Mouse (Mus musculus) small intestine, adult 2 months (tissue): ENCODE measurements around the gene Tssc4. TPM values are rescaled to one million over a fixed set of nuclear protein-coding genes. Genes with fewer than 3 reads are reported as not detected.

ENCODE experiments used
- H3K27ac ChIP-seq: fragments of 200-500 bp; 2 replicates; pipeline ENCODE4 v1.5.1; 2012; ENCODE audit warnings: low read depth, low read length, control low read depth, inconsistent platforms; ENCODE audit not compliant: insufficient read depth
- H3K27me3 ChIP-seq: fragments of 200-500 bp; 2 replicates; pipeline ENCODE4 v1.6.1; 2012; ENCODE audit warnings: mild to moderate bottlenecking, moderate library complexity, low read length, inconsistent platforms; ENCODE audit not compliant: control insufficient read depth, insufficient read depth
- H3K36me3 ChIP-seq: fragments of 200-500 bp; 2 replicates; pipeline ENCODE4 v1.6.1; 2012; ENCODE audit warnings: mild to moderate bottlenecking, low read length, control low read depth, inconsistent platforms; ENCODE audit not compliant: control insufficient read depth, insufficient read depth
- H3K4me1 ChIP-seq: fragments of 200-500 bp; 2 replicates; pipeline ENCODE4 v1.6.1; 2012; ENCODE audit warnings: low read length, inconsistent platforms, mixed read lengths; ENCODE audit not compliant: control insufficient read depth, insufficient read depth, insufficient read length
- H3K4me3 ChIP-seq: fragments of 200-500 bp; 2 replicates; pipeline ENCODE4 v1.5.1; 2012; ENCODE audit warnings: low read depth, mild to moderate bottlenecking, control low read depth, inconsistent platforms, low read length, moderate library complexity
- CTCF ChIP-seq: fragments of 200-500 bp; IDR thresholded peaks from 2 replicates; pipeline ENCODE4 v1.5.1; 2012; ENCODE audit warnings: low read depth, mild to moderate bottlenecking, control low read depth, inconsistent platforms, low read length, moderate library complexity, mixed read lengths; ENCODE audit not compliant: insufficient replicate concordance, insufficient read length; ENCODE audit errors: extremely low read depth
- POLR2A ChIP-seq: fragments of 200-500 bp; IDR thresholded peaks from 2 replicates; pipeline ENCODE4 v1.6.1; 2012; ENCODE audit warnings: low read depth, mild to moderate bottlenecking, control low read depth, inconsistent platforms, low read length, moderate library complexity
- WGBS: fragments of 180-500 bp; shearing (Covaris S2); methylation state at CpG from one replicate; pipeline ENCODE4 v1.1.7; 2018; 5-methylcytosine and 5-hydroxymethylcytosine counted together
- polyA plus RNA-seq: library from polyadenylated mRNA; depleted of rRNA; stranded (reverse); fragments of >200 nt; gene quantifications from 2 replicates; pipeline ENCODE4 v1.2.3, GENCODE M21; 2012

Tssc4 gene
- polyA plus RNA-seq, 1 experiment, result 60.0 TPM

- H3K36me3 ChIP-seq, result no peaks in the 10 kb centered on the region
- 0 out of 2 replicates have a peak, but pooled peaks cover 4% of the 10 kb centered on the region for H3K27me3 ChIP-seq
- TF ChIP-seq CTCF (no peak), POLR2A (no peak)
- peaks cover 16% of the 10 kb centered on the region; the same call in 1 of the 2 replicates for H3K4me1 ChIP-seq
- no peak overlapping the region for H3K4me3 ChIP-seq
- 15% methylated on average over 11 of the region's 11 CpGs for WGBS
- H3K27ac ChIP-seq, result peak overlapping the region; percentile 67
These were observed 36.3 kb downstream of the Tssc4 start for GRCm38 (mm10) chr7:143105258-143105897.

DNA sequence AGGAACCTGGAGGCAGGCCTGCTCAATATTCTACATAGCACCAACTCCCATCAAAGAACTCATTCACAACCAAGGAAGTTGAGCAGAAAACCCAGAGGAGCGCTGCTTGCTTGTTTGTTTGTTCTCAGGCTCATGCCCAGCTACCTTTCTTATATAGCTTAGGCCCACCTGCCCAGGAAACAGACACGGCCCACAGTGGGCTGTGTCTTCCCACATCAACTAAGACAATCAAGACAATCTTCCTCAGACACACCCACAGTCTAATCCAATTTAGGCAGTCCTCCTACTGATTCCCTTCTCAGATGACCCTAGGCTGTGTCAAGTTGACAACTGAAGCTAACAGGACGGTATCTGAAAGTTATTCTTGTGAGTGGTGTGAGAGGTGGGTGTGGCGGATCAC lies 37.0 kb downstream of the Tssc4 start, which contains the start of gene Kcnq1:
Gene Kcnq1, plus strand, starts transcription at position 301 of the 400 bp plus-strand sequence.
- H3K27me3 ChIP-seq, result 0 out of 2 replicates have a peak, but pooled peaks cover 4% of the 10 kb centered on the region
- peaks cover 19% of the 10 kb centered on the region; the same call in 1 of the 2 replicates for H3K4me1 ChIP-seq
- WGBS, result 29% methylated on average over 4 of the region's 4 CpGs
- peak within 1 kb of the TSS; percentile 67 for H3K27ac ChIP-seq
- no peak for TF ChIP-seq POLR2A
- TF ChIP-seq CTCF, result no peak
- H3K4me3 ChIP-seq, result peak within 1 kb of the TSS; percentile 93
- no peaks in the 10 kb centered on the region for H3K36me3 ChIP-seq

- Histone ChIP-seq H3K36me3 (no peaks in the 10 kb centered on the region), H3K4me3 (peak overlapping the region; percentile 93), H3K27ac (peak overlapping the region; percentile 67), H3K4me1 (peaks cover 20% of the 10 kb centered on the region; the same call in 1 of the 2 replicates), H3K27me3 (0 out of 2 replicates have a peak, but pooled peaks cover 4% of the 10 kb centered on the region)
- WGBS, result 3% methylated on average over 57 of the region's 57 CpGs
- no peak for TF ChIP-seq POLR2A
- TF ChIP-seq CTCF, result 0 out of 2 replicates have a peak, but pooled peaks have one; percentile 23
These were observed 37.8 kb downstream of the Tssc4 start for GRCm38 (mm10) chr7:143106672-143107465.

DNA sequence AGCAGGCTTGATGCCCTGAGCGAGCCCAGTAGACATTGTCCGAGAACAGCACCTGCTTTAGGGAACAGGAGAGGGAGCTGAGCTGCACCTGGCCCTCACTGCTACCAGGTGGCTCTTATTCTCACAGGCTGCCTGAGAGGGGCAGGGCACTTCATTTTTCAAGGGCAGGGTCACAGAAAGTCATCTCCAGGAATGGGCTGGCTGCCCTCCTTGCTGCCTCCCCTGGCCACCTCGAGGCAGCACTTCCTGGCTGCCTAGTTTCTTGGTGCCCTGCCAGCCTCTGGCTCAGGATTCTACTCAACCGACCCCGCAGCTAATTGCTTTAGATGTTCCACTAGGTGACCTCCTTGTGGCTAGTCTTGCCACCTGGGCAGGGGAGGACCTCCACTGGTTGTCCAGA lies 39.2 kb downstream of the Tssc4 start:
- H3K27ac ChIP-seq, result peak overlapping the region; percentile 75
- H3K4me3 ChIP-seq, result peak overlapping the region; percentile 93
- 5% methylated on average over 5 of the region's 5 CpGs for WGBS
- H3K4me1 ChIP-seq, result peaks cover 20% of the 10 kb centered on the region; the same call in 1 of the 2 replicates
- TF ChIP-seq CTCF (no peak), POLR2A (no peak; the same call in 1 of the 2 replicates)
- 0 out of 2 replicates have a peak, but pooled peaks cover 4% of the 10 kb centered on the region for H3K27me3 ChIP-seq
- no peaks in the 10 kb centered on the region for H3K36me3 ChIP-seq

DNA sequence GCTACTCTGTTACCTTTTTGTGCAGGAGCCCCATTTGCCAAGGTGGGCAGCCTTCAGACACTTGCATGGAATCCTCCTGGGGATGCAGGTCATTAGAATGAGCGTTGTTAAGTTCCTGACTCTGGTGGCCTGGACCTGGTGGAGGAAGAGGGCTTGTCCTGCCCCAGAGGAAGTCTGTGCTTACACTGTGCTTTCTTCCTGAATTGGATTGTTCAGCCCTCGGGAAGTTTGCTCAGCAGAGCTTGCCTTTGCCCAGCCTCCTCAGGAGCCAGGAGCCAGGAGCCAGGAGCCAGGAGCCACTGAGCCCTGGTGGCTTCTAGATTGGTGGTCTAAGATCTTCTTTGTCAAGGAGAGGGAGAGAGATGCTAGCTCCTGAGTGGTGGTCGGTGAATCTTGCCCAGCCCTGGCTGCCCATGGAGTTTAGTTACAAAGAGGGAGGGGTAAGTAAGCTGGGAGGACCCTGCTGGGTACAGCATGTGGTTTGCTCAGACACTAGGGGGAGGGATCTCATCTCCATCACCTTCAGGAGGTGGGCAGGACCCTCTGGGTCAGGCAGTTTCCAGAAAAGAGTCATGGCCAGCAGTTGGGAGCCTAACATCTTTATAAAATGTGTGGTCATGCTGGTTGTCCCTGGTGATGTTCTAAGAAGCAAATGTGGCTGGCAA lies 40.1 kb downstream of the Tssc4 start:
- WGBS, result 4% methylated on average over 3 of the region's 3 CpGs
- peak overlapping the region; percentile 93 for H3K4me3 ChIP-seq
- H3K27ac ChIP-seq, result peak overlapping the region; percentile 75
- 0 out of 2 replicates have a peak, but pooled peaks cover 4% of the 10 kb centered on the region for H3K27me3 ChIP-seq
- no peaks in the 10 kb centered on the region for H3K36me3 ChIP-seq
- TF ChIP-seq CTCF, result no peak
- 0 out of 2 replicates have a peak, but pooled peaks have one; percentile 8 for TF ChIP-seq POLR2A
- peaks cover 20% of the 10 kb centered on the region; the same call in 1 of the 2 replicates for H3K4me1 ChIP-seq

DNA sequence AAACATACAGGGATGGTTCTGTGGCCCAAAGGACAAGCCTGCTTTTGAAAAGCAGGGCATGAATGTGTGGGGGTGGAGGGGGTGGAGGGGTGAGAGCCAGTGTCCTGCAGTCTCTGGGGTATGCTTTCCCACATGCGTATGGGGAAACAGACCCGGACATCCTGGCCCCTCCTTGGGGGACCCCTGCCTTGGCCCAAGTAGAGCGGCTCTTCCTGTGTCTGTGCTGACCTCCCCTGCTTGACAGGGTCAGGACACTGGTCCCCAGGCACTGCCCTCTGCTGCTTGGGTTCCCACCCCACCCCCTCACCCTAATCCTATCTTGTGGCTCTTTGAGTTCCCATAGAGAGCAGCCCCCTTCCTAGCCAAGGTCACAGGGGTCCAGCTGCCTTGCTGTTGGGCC lies 40.6 kb downstream of the Tssc4 start:
- Histone ChIP-seq H3K36me3 (no peaks in the 10 kb centered on the region), H3K27ac (no peak overlapping the region), H3K4me3 (peak overlapping the region; percentile 93), H3K4me1 (peaks cover 18% of the 10 kb centered on the region; the same call in 1 of the 2 replicates), H3K27me3 (0 out of 2 replicates have a peak, but pooled peaks cover 4% of the 10 kb centered on the region)
- 25% methylated on average over 3 of the region's 3 CpGs for WGBS
- TF ChIP-seq POLR2A (no peak), CTCF (no peak)
